Mouse (Mus musculus) layer of hippocampus, adult 2 months (tissue): ENCODE data around the gene Tmem150b. TPM values are rescaled to one million over a fixed set of nuclear protein-coding genes. Genes with fewer than 3 reads are reported as not detected.
A peak's percentile ranks its signal among the peaks of the same experiment; 100 is the strongest.

ENCODE experiments used
- DNase-seq, 2 experiments: peaks; one replicate each; pipeline ENCODE4 v3.0.0; 2022; ENCODE audit warnings: low spot score in 2 of 2
- H3K27ac ChIP-seq: fragments of 200-600 bp; 2 replicates; pipeline ENCODE4 v1.8.1; 2022
- H3K4me3 ChIP-seq: fragments of 200-600 bp; 2 replicates; pipeline ENCODE4 v1.8.1; 2022; ENCODE audit warnings: mild to moderate bottlenecking
- CTCF ChIP-seq: fragments of 200-600 bp; conservative IDR thresholded peaks from 2 replicates; pipeline ENCODE4 v1.8.1; 2022; ENCODE audit warnings: antibody characterized with exemption, mild to moderate bottlenecking, moderate library complexity
- long read RNA-seq, 2 experiments: library from polyadenylated mRNA; stranded (forward); transcript quantifications; one replicate each; pipeline ENCODE4 v2.0.0; 2021; ENCODE audit warnings: borderline mapping rate in 2 of 2
- total RNA-seq, 2 experiments: library from RNA; stranded (reverse); gene quantifications; 2 replicates each; pipeline ENCODE4 v1.2.3; 2021

Tmem150b gene
- under 1 TPM in 1 of 2 experiments, not detected in 1; 0.13 TPM for total RNA-seq
- long read RNA-seq, experiment 1, partial matches to known transcripts, result 0 of 2 reads
- long read RNA-seq, experiment 1, other reads (novel, unspliced or antisense), result 2 of 2 reads
- long read RNA-seq, experiment 2, partial matches to known transcripts, result 0 of 1 reads
- long read RNA-seq, experiment 2, other reads (novel, unspliced or antisense), result 1 of 1 reads

- no peak for DNase-seq
- Histone ChIP-seq H3K27ac (no peak within 1 kb of the TSS), H3K4me3 (no peak within 1 kb of the TSS)
- TF ChIP-seq CTCF, result no peak
Measured at GRCm38 (mm10) chr7:4725169-4725568, at the start of gene Tmem150b. TSS of gene Tmem150b (minus strand) at chr7:4725249.

DNA sequence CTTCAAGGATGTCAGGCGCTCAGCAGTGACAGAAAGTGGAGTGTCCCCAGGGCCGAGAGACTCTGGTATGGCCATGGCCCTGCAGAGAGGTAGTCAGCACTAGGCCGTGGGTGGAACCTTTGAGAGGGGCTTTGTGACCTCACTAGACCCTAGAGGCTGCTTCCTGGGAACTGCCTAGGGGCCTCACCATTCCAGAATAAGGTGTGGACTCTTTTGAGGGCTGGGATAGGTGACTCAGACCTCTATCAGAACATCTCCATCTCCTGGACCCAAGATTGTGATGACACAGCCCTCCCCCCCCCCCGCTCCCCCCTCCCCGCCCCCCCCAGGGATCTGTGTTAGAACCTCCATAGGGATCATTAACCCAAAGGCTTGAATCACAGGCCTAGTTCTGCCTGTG, 46.2 kb upstream of the Tmem150b start, which contains the start of gene Fam71e2:
Fam71e2 (minus strand) TSS at position 101 of the 400 bp plus-strand sequence.
- TF ChIP-seq CTCF, result no peak
- no peak within 1 kb of the TSS for H3K4me3 ChIP-seq
- no peak within 1 kb of the TSS for H3K27ac ChIP-seq
- DNase-seq, result no peak

- no peak for DNase-seq
- Histone ChIP-seq H3K4me3 (no peak overlapping the region), H3K27ac (peak overlapping the region; percentile 58)
- TF ChIP-seq CTCF, result no peak
Measured at GRCm38 (mm10) chr7:4764946-4765710, 40.1 kb upstream of the Tmem150b start.

DNA sequence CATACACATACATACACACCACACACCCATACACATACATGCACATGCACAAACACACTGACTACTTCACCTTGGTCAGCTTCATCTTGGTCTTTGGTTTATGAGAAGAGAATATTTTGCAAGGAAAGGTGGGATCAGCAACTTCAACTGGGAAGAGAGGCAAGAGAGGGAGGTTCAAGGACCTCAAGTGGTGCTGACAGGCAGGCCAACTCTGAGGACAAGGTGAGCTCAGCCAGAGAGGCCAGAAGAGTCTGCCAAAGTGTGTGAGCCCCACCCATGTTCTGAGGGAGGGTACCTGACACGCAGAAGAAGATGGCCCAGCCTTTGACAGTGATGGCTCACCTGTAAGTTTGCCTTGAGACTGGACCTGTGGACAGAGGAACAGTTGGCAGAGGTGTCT, 34.6 kb upstream of the Tmem150b start:
- no peak for TF ChIP-seq CTCF
- no peak for DNase-seq
- Histone ChIP-seq H3K4me3 (no peak overlapping the region), H3K27ac (no peak overlapping the region)

- TF ChIP-seq CTCF, result no peak
- no peak within 1 kb of the TSS for H3K27ac ChIP-seq
- H3K4me3 ChIP-seq, result peak within 1 kb of the TSS; percentile 37
- peak in 1 of 2 experiments; percentile 52 for DNase-seq
Measured at GRCm38 (mm10) chr7:4752821-4753570, 27.9 kb upstream of the Tmem150b start, which contains the start of gene Cox6b2. TSS of gene Cox6b2 (minus strand) at chr7:4753094.

- Histone ChIP-seq H3K27ac (no peak overlapping the region), H3K4me3 (peak overlapping the region; percentile 37)
- DNase-seq, result no peak
- no peak for TF ChIP-seq CTCF
Measured at GRCm38 (mm10) chr7:4751971-4752820, 27.1 kb upstream of the Tmem150b start.

- DNase-seq, result no peak
- Histone ChIP-seq H3K27ac (no peak overlapping the region), H3K4me3 (no peak overlapping the region)
- no peak for TF ChIP-seq CTCF
Measured at GRCm38 (mm10) chr7:4749169-4749568, 24.1 kb upstream of the Tmem150b start.

GRCm38 (mm10) chr7:4748321-4748720, 23.3 kb upstream of the Tmem150b start:
- no peak for TF ChIP-seq CTCF
- DNase-seq, result no peak

GRCm38 (mm10) chr7:4747156-4747899, 22.3 kb upstream of the Tmem150b start:
- no peak overlapping the region for H3K27ac ChIP-seq
- TF ChIP-seq CTCF, result no peak
- H3K4me3 ChIP-seq, result no peak overlapping the region
- DNase-seq, result no peak

More at GRCm38 (mm10) chr7:4748321-4748720, 23.3 kb upstream of the Tmem150b start:
- Histone ChIP-seq H3K27ac (no peak overlapping the region), H3K4me3 (no peak overlapping the region)

DNA sequence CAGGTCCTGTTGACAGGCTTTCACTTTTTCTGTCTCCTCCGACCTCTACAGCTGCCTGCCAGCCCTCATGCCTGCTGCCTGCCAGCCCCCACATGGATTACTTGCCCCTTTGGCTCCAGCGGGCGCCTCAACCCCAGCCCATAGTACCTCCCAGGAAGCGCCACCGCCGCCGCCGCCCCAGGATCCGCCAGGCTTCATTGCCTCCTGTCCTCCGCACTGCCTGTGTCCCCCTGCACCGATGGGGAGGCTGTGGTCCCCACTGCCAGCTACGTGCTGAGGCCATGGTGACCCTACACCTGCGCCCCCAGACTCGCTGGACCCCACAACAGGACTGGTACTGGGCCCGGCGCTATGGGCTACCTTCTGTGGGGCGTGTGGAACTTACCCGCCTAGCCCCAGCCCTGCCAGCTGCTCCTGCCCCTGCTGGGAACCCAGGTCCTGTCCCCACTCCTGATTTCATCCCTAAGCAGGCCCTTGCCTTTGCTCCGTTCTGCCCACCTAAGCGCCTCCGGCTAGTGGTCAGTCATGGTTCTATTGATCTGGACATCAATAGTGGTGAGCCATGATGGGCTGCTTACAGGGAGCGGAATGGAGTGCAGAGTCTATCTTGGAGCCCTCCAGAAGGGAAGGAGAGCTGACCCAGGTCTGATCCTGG, 21.4 kb upstream of the Tmem150b start:
- H3K4me3 ChIP-seq, result no peak overlapping the region
- H3K27ac ChIP-seq, result no peak overlapping the region
- no peak for TF ChIP-seq CTCF
- DNase-seq, result no peak

DNA sequence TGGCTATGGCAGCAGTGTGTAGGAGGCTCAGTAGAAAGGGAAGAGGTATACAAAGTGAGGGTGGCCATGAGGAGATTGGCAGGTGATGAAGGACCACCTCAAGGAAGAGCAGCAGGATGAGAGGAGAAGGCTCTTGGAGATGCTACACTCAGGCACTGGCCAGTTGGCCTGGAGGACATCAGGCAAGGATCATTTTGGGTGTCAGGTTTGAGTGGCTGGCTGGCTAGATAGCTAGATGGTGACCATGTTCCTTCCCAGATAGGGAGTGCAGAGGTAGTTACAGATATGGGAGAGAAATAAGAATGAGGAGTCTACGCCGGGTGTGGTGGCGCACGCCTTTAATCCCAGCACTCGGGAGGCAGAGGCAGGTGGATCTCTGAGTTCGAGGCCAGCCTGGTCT, 19.8 kb upstream of the Tmem150b start:
- no peak for DNase-seq
- Histone ChIP-seq H3K27ac (no peak overlapping the region), H3K4me3 (no peak overlapping the region)
- TF ChIP-seq CTCF, result no peak
